9 mouse cellular contexts compared by ENCODE assay signal in the genomic region with DNA sequence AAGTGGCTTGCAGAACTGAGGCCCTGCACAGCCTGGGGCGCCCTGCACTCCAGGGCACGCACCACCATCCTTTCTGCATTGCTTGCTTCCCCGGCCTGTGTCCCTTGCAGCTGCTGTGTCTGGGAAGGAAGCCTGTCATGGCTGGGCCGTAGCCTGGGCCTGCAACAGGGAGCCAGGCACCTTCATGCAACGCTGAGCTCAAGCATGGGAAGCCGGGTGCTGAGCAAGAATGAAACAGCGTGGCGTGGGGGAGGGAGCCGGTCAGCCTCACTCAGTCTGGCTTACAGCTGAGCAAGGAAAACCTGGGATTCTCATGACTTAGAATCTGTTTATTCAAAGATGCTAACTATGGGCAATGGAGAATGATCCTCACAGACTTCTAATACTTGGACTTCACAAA. TPM values are rescaled to one million over a fixed set of nuclear protein-coding genes. Genes with fewer than 3 reads are reported as not detected.
A peak's percentile ranks its signal among the peaks of the same experiment; 100 is the strongest.
DNase-seq lines count a peak whose midpoint lies in the region; ATAC-seq and TF ChIP-seq lines count a peak whose summit lies in the region.
"Had no signal": no experiment of that assay in that cellular context is flagged by ENCODE, and none has a peak within 500 bp of the region (broad histone marks: within the 10 kb centered on the region; RNA-seq: fewer than 3 reads in every experiment).

No protein-coding gene starts in this region.

- H3K9ac ChIP-seq in midbrain, embryonic 15.5 days = no peak overlapping the region
- H3K9ac ChIP-seq in hindbrain, embryonic 14.5 days = no peak overlapping the region; the same call in 1 of the 2 replicates
- no peak overlapping the region for H3K9ac ChIP-seq in forebrain, embryonic 14.5 days (ENCODE audit: low read length)
- H3K9ac ChIP-seq: embryonic facial prominence, embryonic 15.5 days had no signal

- DNase-seq in midbrain, embryonic 10.5 days (ENCODE audit: low spot score) = no peak
- DNase-seq in hindbrain, embryonic 14.5 days (ENCODE audit: low spot score) = no peak
- peak; percentile 38 to 51 for DNase-seq in layer of hippocampus, adult 2 months (ENCODE audit: low spot score in 2 of 2)
- DNase-seq in right cerebral cortex, postnatal 25 days = peak; percentile 56
- DNase-seq in forebrain, embryonic 14.5 days (ENCODE audit: low spot score) = no peak
- DNase-seq in ovary, postnatal 14 days (ENCODE audit: low spot score) = no peak

- TF ChIP-seq CTCF in layer of hippocampus, adult 2 months (conservative IDR thresholded peaks at IDR 0.05) = no peak

- 68% methylated on average over 9 of the region's 9 CpGs for WGBS in midbrain, embryonic 10.5 days
- 51% methylated on average over 9 of the region's 9 CpGs for WGBS in midbrain, embryonic 15.5 days
- WGBS in hindbrain, embryonic 14.5 days = 61% methylated on average over 9 of the region's 9 CpGs
- WGBS in forebrain, embryonic 14.5 days = 77% methylated on average over 9 of the region's 9 CpGs

- no peaks in the 10 kb centered on the region for H3K36me3 ChIP-seq in midbrain, embryonic 10.5 days
- no peaks in the 10 kb centered on the region; the same call in 1 of the 2 replicates for H3K36me3 ChIP-seq in midbrain, embryonic 15.5 days (replicated peaks)
- H3K36me3 ChIP-seq in hindbrain, embryonic 14.5 days (replicated peaks; ENCODE audit: control insufficient read depth, insufficient read depth) = no peaks in the 10 kb centered on the region
- no peaks in the 10 kb centered on the region for H3K36me3 ChIP-seq in forebrain, embryonic 14.5 days (ENCODE audit: control insufficient read depth, insufficient read depth, low read length)
- H3K36me3 ChIP-seq: embryonic facial prominence, embryonic 15.5 days had no signal

- ATAC-seq in midbrain, embryonic 15.5 days (replicated peaks) = no peak
- no peak for ATAC-seq in hindbrain, embryonic 14.5 days (ENCODE audit: low FRiP score)
- ATAC-seq in forebrain, embryonic 14.5 days = no peak

- H3K9me3 ChIP-seq in midbrain, embryonic 10.5 days (replicated peaks) = no peaks in the 10 kb centered on the region
- H3K9me3 ChIP-seq in midbrain, embryonic 15.5 days = peaks cover 4% of the 10 kb centered on the region; the same call in 1 of the 2 replicates
- H3K9me3 ChIP-seq in hindbrain, embryonic 14.5 days (ENCODE audit: control insufficient read depth, low read length) = no peaks in the 10 kb centered on the region
- H3K9me3 ChIP-seq in forebrain, embryonic 14.5 days (replicated peaks; ENCODE audit: control insufficient read depth, low read length) = no peaks in the 10 kb centered on the region
- H3K9me3 ChIP-seq: embryonic facial prominence, embryonic 15.5 days had no signal

- peaks cover 31% of the 10 kb centered on the region for H3K4me1 ChIP-seq in midbrain, embryonic 10.5 days
- peaks cover 21% of the 10 kb centered on the region for H3K4me1 ChIP-seq in midbrain, embryonic 15.5 days
- peaks cover 18% of the 10 kb centered on the region for H3K4me1 ChIP-seq in hindbrain, embryonic 14.5 days (replicated peaks; ENCODE audit: control insufficient read depth, insufficient read depth, low read length)
- H3K4me1 ChIP-seq in forebrain, embryonic 14.5 days (ENCODE audit: control insufficient read depth, insufficient read depth, low read length) = no peaks in the 10 kb centered on the region
- H3K4me1 ChIP-seq: embryonic facial prominence, embryonic 15.5 days had no signal

- H3K4me3 ChIP-seq in midbrain, embryonic 10.5 days = no peak overlapping the region
- no peak overlapping the region for H3K4me3 ChIP-seq in midbrain, embryonic 15.5 days
- H3K4me3 ChIP-seq in hindbrain, embryonic 14.5 days (replicated peaks; ENCODE audit: low read length) = no peak overlapping the region
- H3K4me3 ChIP-seq in layer of hippocampus, adult 2 months = no peak overlapping the region
- H3K4me3 ChIP-seq in forebrain, embryonic 14.5 days (ENCODE audit: low read depth, low read length) = no peak overlapping the region
- H3K4me3 ChIP-seq: embryonic facial prominence, embryonic 15.5 days had no signal

- H3K27ac ChIP-seq in midbrain, embryonic 10.5 days (replicated peaks) = peak overlapping the region; percentile 59
- H3K27ac ChIP-seq in midbrain, embryonic 15.5 days = no peak overlapping the region
- 0 out of 2 replicates have a peak overlapping the region, but pooled peaks have one; percentile 32 for H3K27ac ChIP-seq in hindbrain, embryonic 14.5 days
- peak overlapping the region; percentile 66 for H3K27ac ChIP-seq in layer of hippocampus, adult 2 months
- no peak overlapping the region; the same call in 1 of the 2 replicates for H3K27ac ChIP-seq in forebrain, embryonic 14.5 days (ENCODE audit: low read depth, low read length)
- H3K27ac ChIP-seq: embryonic facial prominence, embryonic 15.5 days had no signal

- no peak overlapping the region for H3K4me2 ChIP-seq in midbrain, embryonic 15.5 days
- no peak overlapping the region for H3K4me2 ChIP-seq in hindbrain, embryonic 14.5 days (replicated peaks)
- H3K4me2 ChIP-seq in forebrain, embryonic 14.5 days (ENCODE audit: low read length) = no peak overlapping the region
- H3K4me2 ChIP-seq: embryonic facial prominence, embryonic 15.5 days had no signal

- no peaks in the 10 kb centered on the region for H3K27me3 ChIP-seq in midbrain, embryonic 10.5 days (ENCODE audit: low read depth, poor library complexity, severe bottlenecking)
- H3K27me3 ChIP-seq in midbrain, embryonic 15.5 days (replicated peaks) = no peaks in the 10 kb centered on the region
- no peaks in the 10 kb centered on the region for H3K27me3 ChIP-seq in hindbrain, embryonic 14.5 days (ENCODE audit: control insufficient read depth, insufficient read depth, low read length)
- no peaks in the 10 kb centered on the region for H3K27me3 ChIP-seq in forebrain, embryonic 14.5 days (replicated peaks; ENCODE audit: control insufficient read depth, insufficient read depth, low read length)
- H3K27me3 ChIP-seq: embryonic facial prominence, embryonic 15.5 days had no signal

RNA-seq across cellular contexts. Expression of gene 1700086D15Rik, which starts 33.1 kb away (rescaled TPM):
- 0.11 TPM in 1 of 2 replicates, not detected in the other for polyA plus RNA-seq in midbrain, embryonic 10.5 days (2016; fragmentation: Nextera tagmentation; extraction: Ambion mirVana)
- polyA plus RNA-seq in midbrain, embryonic 15.5 days (2015; fragmentation: Nextera tagmentation; extraction: Ambion mirVana) = 0.21 and 0.27 TPM in 2 replicates
- 0.36 TPM in 1 of 2 replicates, not detected in the other for polyA plus RNA-seq in hindbrain, embryonic 14.5 days (2014; fragmentation: Nextera tagmentation; extraction: Ambion mirVana)
- total RNA-seq in layer of hippocampus, adult 2 months (2021) = 1 to 10 TPM; 3.2 to 4.7 TPM
- not detected in 2 replicates for polyA plus RNA-seq in forebrain, embryonic 14.5 days (2014; fragmentation: Nextera tagmentation; extraction: Ambion mirVana)
- polyA plus RNA-seq: embryonic facial prominence, embryonic 15.5 days; intestine, embryonic 14.5 days had no signal

RNA-seq across cellular contexts. Expression of gene Arhgap44, which starts 36.2 kb away (rescaled TPM):
- 3.8 and 4.5 TPM in 2 replicates for polyA plus RNA-seq in midbrain, embryonic 10.5 days (2016; fragmentation: Nextera tagmentation; extraction: Ambion mirVana)
- polyA plus RNA-seq in midbrain, embryonic 15.5 days (2015; fragmentation: Nextera tagmentation; extraction: Ambion mirVana) = 15.8 and 16.9 TPM in 2 replicates
- 17.7 and 20.7 TPM in 2 replicates for polyA plus RNA-seq in hindbrain, embryonic 14.5 days (2014; fragmentation: Nextera tagmentation; extraction: Ambion mirVana)
- total RNA-seq in layer of hippocampus, adult 2 months (2021) = 100 to 1,000 TPM; 117 to 123 TPM
- 8.5 and 10.6 TPM in 2 replicates for polyA plus RNA-seq in forebrain, embryonic 14.5 days (2014; fragmentation: Nextera tagmentation; extraction: Ambion mirVana)

Comparison
In these comparisons a context has a peak if more than half of its experiments do, and no peak if none do; other contexts are left out.
1. H3K27ac ChIP-seq: peak in midbrain, embryonic 10.5 days (single experiment), hindbrain, embryonic 14.5 days (single experiment) and layer of hippocampus, adult 2 months (single experiment); none in midbrain, embryonic 15.5 days (single experiment) and forebrain, embryonic 14.5 days (single experiment).
2. DNase-seq: peak in layer of hippocampus, adult 2 months (2 of 2) and right cerebral cortex, postnatal 25 days (single experiment); none in midbrain, embryonic 10.5 days (single experiment), hindbrain, embryonic 14.5 days (single experiment), forebrain, embryonic 14.5 days (single experiment) and ovary, postnatal 14 days (single experiment).